Mouse (Mus musculus): ENCODE data around the gene Macrod1.

Gene Macrod1

DNA sequence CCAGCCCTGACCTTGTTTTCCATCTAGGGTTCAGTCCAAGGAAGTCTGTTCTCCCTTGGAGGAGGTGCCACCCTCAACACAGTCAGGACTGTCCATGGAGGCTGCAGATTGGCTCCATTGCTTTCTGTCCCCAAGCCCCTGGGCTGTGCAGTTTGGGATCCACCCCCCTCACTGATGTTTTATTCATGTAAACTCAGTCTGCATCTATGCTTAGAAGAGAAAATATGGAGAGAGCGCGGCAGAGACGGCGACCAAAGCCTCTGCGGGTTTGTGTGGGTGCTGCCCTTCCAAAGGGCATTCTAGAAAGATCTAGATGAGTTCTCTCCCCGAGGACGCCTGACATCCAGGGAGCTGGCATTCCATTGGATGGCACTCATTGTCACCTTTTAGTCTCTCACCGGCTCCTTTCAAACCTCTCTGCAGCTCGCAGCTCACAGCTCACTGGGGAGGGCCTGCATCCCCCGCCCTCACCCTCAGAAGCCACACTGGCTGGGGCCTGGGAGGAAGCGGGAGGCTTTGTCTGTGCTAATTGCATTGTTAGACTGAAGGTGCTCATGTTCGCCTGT is 84.3 kb downstream of the Macrod1 start:
- no peak for DNase-seq (ENCODE audit: low spot score in 2 of 2)

DNA sequence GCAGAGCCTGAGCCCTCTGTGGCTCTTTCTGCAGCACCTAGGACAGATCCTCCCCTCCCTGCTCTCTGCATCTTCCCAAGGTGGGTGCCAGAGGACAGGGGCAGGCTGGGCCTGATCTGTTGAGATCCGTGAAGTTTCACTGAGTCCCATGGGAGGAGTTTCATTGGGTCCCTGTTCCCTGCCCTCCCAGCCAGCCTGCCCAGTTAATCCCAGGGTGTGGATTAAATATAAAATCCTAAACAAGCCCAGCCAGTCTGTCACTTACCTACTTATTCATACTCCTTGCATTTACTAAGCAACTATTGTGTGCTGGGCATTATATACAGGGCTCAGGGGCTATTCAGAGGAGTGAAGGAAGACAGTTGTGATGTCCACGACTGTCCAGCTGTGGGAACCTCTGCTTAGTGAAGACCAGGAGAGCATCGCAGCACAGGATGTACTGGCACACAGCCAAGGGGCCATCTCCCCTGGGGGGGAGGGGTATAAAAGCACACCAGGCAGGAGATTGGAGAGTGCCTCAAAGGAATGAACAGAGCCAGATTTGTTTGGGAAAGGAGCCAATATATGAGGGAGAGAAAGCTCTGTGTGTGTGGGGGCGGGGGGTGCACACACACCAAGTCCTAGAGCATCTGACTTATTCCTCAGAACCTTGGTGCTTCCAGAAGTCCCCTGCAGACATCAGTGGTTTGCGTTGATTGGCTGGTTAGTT is 85.8 kb downstream of the Macrod1 start:
- no peak for DNase-seq (ENCODE audit: low spot score in 2 of 2)

DNA sequence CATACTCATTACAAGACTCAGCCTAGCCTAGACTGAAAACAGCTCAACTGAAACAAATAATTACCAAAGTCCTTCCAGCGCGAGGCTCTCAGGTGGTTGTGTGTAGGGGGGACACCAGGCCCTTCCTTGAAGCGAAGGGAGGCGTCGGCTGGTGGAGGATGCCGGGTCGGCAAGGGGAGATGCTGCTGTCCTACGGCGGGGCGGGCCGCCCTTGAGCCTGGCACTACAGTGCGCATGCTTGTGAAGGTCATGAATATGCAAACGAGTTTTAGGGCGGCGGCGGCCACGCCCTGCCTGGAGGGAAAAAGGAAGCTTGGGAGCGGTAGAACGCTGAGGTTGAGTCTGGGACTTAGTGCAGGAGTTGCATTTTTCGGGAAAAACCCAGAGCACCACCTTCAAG is 87.2 kb downstream of the Macrod1 start:
- peak; percentile 55 to 65 for DNase-seq (ENCODE audit: low spot score in 2 of 2)

DNA sequence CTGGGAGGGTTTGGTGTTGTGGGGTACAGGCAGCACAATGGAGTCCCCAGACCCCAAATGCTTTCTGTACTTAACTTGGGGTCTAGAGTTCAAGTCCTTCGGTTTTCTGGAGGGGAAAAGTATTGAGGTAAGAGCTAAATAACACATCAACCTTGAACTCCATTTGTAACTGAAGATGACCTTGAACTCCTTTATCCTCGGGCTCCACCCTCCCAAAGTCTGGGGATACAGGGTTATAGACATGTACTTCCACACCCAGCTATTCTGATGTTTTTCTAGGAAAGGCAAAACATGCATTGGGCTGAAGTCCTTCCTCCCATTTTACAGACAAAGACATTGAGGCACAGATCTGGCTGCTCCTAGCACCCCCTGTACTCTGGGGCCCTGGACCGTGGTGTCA is 87.8 kb downstream of the Macrod1 start:
- DNase-seq (ENCODE audit: low spot score in 2 of 2), result no peak

DNA sequence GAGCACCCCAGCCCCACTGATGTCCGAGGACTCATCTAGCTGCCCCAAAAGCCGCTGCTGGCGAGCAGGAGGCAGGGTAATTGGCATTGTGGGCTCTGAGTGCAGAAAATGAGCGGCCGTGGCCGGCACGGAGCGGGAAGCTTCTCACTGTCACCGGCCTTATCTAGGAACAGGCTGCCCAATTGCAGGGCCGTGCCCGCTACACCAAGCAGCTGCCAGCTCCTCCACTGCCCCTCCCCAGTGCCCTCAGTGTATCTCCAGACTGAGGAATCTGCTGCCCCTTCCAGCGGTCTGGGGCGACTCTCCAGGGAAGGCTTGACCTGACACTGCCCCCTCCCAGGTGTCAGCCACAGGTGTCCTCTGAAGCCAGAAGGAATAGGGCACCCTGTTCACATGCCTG is 89.8 kb downstream of the Macrod1 start:
- no peak for DNase-seq (ENCODE audit: low spot score in 2 of 2)

DNA sequence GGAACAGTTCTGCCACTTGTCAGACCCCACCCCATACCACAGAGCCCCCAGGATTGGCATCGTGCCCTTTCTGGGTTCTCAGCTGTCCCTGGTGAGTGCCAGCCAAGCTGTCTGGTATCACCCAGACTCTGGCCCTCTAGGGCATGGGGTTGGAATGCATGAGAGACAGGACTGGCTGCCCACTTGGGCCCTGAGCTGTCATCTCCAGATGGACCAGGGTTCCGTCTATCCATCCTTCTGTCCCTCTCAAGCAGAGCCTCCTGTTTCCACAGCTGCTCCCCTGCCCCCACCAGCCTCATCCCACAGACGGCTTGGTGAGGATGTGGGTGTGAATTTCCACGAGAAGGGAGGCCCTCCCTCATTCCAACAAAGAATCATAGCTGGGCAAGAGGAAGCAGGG is 91.5 kb downstream of the Macrod1 start:
- no peak for DNase-seq (ENCODE audit: low spot score in 2 of 2)

DNA sequence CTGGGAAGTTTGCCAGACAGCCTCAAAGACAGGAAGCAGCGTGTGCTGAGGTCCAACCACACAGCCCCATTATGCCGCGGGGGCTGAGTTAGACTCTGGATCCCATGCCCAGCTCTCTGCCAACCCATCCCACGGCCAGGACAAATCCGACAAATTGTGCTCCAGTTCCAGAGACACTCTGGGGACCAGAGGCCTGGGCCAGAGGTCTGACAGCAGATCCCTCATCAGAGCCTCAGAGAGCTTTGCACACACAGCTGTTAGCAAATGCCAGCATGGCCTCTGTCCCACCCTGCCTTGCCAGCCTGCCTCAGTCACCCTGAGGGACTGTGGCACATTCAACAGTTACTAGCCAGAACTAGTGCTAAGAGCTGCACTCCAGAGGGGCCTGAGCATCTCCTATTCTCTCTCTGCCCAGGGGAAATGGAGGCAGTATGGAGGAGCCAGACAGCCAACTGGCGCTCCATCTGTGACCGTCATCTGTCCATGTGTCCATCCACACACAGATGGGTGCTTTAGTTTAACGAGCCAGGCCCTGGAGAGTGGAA is 92.0 kb downstream of the Macrod1 start:
- DNase-seq (ENCODE audit: low spot score in 2 of 2), result no peak

DNA sequence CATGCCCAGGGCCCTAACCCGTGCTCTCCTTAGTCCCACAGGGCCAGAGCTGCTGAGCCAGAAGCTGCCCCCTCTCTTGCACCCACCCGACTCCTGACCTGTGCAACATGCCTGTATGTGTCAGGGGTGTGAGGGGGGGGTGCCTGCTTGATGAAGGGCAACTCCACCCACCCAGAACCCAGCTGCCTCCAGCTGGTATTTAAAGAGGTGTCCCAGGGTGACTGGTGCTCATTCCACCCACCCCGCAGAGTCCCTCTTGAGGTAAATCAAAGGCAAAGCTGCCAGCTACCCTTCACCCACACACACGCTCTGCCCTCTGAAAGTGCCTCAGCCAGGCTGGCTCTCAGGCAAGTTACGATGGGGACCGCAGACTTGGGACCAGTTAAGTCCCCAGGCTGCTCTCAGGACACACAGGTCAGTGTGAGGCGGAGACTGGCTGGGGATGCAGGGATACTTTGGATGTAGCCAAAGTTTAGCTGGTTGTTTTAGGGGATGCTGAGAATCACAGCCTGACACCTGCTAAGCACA is 92.6 kb downstream of the Macrod1 start:
- no peak for DNase-seq (ENCODE audit: low spot score in 2 of 2)

DNA sequence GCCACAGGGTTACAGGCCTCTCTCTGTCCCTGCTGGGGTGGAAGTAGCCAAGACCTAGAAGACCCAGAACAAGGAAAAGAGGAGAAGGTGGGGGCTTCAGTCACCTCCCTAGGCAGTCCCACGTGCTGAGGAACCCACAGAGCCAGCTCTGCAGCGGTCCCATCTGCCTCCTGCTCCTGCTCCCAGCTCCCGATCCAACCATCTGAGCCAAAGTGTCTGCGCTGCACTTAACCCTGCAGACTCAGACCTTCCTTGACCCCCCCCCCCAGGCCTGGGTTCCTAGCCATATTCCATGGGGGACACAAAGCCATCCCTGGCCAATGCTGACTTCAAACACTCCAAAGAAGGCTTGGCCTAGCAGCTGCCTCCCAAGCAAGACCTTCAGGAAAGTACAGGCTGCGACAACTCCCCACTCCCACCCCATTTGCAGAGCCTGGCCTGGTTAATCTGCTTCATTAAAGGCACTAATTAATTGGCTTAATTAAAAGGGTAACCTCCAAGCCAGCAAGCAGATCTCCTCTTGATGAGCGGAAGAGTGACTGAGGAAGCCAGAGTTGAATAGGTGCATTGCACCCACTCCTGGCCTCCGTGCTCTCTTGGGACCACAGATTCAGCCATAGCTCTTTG is 94.8 kb downstream of the Macrod1 start:
- DNase-seq (ENCODE audit: low spot score in 2 of 2), result no peak

DNA sequence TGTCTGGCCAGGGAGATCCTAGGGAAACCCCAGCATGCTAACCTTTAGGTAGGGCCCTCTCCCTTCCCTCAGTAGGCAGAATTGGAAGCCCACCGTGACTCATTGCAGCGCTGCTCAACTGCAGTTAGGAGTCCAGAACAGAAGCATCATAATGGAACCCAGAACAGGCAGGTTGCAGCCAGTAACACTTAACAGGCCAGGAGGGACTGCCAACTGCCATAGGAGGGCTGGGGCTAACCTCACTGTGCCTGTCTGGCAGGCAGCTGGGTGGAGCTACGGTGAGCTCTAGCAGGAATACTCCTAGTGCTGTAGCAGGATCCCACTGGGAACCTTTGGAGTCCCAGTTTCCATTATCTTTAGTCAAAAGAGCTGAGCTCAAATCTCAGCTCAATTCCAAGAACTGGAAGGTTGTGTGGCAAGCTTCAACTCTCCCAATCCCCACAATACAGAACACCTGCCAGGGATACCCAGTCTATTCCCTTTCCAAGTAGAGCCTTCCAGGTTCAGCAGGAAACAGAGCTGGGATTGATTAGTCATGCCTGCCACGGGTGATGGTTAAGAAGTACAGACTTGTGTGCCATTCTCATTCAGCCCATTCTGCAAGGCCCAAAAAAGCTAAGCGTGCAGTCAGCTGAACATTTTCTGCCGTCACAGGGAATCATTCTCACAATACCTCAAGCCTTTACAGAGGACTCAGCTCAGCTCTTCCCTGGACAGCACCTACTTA is 95.5 kb downstream of the Macrod1 start:
- no peak for DNase-seq (ENCODE audit: low spot score in 2 of 2)

DNA sequence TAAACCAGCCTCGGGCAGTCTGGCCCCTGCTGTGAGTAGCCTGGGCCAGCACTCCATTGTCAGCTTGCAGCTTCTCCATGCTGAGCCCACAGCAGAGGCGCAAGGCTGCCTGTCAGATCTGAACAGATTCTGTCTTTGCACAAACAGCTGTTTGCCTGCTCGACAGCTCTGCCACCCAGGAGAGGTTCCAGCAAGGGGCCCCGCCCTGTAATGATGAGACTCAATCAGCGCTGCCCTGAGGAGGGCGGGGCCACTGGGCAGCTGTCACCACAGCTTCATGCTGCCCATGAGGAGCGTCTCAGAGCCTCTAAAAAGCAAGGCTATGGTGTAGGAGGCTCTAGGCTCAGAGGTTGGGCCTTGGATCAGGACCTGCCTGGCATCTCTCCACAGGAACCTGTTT is 96.6 kb downstream of the Macrod1 start:
- no peak for DNase-seq (ENCODE audit: low spot score in 2 of 2)

DNA sequence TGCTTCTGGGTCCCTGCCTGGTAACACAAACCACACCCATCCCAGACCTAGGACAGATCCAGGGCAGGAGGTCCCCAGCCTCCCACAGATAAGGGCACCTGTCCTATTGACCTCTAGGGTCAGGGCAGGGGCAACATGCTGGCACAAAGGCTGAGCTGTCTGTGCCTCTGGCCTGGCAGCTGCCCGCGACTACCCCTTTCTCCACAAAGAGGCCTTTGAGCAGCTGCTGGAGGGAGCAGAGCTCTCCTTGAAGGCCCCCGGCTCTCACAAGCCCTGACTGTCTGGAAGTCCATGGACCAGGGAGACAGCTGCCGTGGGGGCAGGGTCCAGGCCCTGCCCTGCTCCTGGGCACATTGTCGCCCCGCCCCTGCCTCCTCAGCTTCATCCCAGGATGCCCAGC is 98.6 kb downstream of the Macrod1 start:
- no peak for DNase-seq (ENCODE audit: low spot score in 2 of 2)

DNA sequence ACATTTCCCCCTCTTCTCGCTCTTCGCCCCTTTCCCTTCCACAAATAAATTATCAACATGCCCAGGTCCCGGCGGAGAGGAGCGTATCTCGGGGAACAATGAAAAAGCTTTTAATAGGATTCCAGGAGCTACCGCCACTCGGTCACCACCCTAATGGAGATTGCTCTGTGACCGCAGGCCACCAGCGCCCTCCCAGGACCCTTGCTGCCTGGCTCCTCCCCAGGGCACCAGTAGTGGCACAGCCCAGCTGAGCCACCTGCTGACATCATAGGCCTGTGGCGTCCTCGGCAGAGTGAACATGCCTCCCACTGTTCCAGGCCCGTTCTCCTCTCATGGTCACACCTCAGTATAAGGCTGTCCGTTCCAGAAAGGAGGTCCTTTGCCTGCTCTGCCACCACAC is 101.1 kb downstream of the Macrod1 start:
- no peak for DNase-seq (ENCODE audit: low spot score in 2 of 2)

DNA sequence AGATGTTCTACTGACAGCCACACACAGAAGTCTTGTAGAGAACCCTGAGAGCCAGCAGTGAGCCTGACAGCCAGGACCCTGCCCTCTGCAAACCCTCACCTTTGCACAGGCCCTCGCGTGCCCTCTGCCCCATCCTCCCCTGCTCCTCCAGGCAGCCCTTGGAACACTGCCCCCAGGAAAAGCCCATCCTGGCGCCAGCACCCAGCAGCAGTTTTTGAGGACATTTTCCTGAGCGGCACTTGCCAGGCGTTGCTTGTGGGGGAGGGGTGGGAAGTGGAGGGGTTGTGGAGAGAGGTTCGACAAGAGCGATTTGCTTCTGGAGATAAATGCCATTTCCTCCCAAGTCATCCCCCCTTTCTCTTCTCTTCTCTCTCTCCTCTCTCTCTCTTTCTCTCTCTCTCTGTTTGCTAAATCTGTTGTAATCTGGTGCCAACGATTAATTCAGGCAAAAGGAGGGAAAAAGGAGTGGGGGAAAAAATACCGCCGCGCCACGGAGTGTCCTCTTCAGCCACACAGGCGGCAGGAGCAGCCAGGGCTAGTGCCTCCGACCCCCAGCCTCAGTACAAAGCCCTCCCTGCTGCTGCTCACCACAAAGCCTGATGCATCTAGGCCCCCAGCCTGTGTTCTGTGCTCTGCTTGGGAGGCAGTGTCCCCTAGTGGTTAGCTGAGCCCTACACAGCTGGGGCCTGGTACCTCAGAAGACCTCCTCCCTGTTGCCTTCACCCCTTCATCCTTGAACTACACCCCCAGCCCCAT is 103.7 kb downstream of the Macrod1 start:
- DNase-seq (ENCODE audit: low spot score in 2 of 2), result no peak

DNA sequence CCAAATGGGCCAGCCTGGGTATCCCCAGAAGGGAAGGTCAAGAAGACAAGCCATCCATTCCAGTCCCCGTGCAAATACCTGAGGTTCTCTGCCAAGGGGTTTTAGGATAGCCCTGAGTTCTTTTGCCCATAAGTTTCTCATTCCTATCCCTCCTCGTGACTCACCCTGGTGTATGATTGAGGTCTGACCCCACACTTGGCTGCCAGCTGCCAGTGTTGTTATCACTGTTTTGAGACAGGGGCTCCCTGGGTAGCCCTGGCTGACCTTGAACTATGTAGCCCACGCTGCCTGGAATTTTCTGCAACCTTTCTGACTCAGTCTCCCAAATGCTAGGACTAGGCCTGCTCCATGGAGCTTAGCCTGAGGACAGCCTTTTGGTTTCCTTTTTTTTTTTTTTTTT is 104.5 kb downstream of the Macrod1 start:
- DNase-seq (ENCODE audit: low spot score in 2 of 2), result no peak

DNA sequence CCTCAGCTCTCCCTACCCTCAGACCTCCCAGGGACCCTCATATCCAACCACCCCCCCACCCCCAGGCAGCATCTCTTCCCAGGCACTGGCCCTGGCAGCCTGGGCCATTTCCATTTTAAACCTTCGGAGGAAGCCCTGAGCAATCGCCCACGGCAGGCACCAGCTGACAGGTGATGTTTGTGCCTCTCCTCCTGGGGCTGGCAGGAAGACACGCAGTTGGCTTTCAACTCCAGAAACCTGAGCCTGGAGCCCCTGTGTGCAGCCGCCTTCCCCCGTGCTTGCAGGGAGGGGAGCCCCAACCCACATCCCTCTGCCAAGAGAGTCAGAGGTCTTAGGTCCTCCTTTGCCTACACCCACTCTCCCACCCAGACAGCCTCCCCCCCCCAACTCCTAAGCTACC is 107.6 kb downstream of the Macrod1 start:
- DNase-seq (ENCODE audit: low spot score in 2 of 2), result no peak

DNA sequence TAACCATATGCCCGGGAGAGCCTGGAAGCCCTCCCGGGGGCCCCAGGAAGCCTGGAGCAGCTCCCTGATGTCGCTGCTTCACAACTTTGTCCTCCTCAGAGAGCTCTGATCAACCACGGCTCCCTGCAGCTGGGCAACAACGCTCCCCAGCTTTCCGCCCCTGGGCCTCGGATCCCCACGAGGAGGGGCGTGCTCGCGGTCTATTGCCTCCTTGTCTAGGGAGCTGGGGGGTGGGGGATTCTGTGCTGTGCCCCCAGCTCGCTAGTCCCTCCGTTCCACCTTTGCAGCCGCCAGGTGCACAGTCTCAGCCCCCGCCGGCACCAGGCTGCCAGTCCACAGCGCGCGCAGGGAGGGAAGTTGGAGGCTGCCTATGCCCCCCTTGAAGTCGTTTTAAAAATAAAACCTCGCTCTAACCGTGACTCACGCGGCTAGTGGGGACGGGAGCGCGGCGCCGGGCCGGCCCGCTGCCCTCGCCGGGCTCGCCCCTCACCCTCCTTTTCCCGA is 108.3 kb downstream of the Macrod1 start:
- no peak for DNase-seq (ENCODE audit: low spot score in 2 of 2)

DNA sequence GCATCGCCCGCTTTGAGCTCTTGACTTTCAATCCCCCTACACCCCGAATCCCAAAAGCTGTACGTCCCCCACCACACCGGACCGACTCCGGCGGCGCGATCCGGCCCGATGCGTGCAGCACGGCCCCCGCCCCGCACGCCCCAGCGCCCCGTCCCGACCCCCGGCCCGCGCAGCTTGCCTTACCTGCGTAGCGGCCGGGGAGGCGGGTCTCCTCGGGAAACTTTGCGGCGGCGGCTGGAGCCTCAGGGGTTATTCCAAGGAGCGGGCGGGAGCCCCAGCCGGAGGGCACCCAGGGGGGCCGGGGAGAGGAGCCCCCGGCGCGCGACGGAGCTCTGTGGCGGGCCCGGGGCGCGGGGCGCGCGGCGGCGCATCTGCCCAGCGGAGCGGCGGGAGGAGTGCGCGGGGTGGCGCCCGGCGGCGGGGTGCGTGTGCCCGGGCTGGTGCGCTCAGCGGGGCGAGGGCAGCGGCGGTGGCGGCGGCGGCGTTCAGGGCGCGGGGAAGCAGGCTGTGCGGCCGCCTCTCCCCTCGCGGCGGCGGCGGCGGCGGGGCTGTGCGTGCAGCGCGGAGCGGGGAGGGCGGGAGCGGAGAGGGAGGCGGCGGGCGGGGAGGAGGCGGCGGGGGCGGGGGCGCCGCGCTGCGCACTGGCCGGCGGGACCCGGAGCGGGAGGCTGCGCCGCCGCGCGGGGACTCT is 109.0 kb downstream of the Macrod1 start:
- no peak for DNase-seq (ENCODE audit: low spot score in 2 of 2)

DNA sequence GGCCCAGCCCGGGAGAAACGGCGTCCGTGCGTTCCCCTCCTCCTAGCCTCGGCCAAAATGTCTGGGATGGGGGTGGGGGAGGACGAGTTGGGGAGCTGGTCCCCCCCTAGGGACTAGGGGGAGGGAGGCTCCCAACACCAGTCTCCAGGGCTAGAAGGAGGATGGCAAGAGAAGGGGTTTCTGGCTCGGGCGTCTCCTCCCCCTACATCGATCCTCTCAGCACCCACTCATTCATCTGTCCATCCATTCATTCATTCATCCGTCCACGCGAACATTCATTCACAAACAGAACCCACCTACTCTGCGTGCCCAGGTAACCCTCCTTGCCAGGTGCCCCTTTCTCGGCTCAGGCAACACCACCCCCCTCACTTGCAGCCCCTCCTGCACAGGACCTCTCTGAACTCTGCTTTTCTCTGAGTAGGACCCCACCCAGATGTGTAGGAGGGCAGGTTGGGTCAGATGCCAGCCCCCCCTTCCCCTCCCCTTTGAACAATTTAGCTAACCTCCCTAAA is 109.6 kb downstream of the Macrod1 start:
- no peak for DNase-seq (ENCODE audit: low spot score in 2 of 2)

DNA sequence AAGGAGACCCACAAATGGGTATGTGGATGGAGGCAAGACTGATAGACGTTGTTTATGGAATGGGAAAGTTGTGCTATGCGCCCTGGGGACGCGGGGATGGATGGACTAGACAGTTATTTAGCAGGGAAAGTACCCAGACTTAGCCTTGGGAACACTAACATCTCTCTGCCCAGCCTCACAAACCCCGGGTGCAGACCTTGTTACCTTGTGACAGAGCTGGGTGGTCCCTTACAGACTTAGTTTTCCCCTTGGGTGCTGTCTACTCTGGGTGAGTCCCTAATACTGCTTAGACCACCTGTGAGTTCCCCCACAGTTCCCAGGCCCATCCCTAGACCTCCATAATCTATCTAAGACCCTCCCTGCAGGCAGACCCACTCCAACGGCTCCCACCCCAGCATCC is 110.2 kb downstream of the Macrod1 start:
- DNase-seq (ENCODE audit: low spot score in 2 of 2), result no peak
